Mouse (Mus musculus) kidney, embryonic 16.5 days (tissue): ENCODE results near the gene Jmjd1c. TPM values are rescaled to one million over a fixed set of nuclear protein-coding genes. Genes with fewer than 3 reads are reported as not detected.
A peak's percentile ranks its signal among the peaks of the same experiment; 100 is the strongest.

Source experiments
- ATAC-seq: fragments of 200-750 bp; cut with Nextera tagmentation; 2 replicates; pipeline ENCODE4 v1.8.0; 2017; ENCODE audit warnings: moderate TSS enrichment; ENCODE audit not compliant: low FRiP score, low TSS enrichment
- H3K27ac ChIP-seq: fragments of 300-500 bp; sonication (generic); 2 replicates; pipeline ENCODE4 v1.5.1; 2014; ENCODE audit warnings: low read length
- H3K27me3 ChIP-seq: fragments of 300-500 bp; sonication (generic); 2 replicates; pipeline ENCODE4 v1.6.1; 2014; ENCODE audit warnings: low read length, control low read depth, mixed read lengths; ENCODE audit not compliant: insufficient read depth
- H3K36me3 ChIP-seq: fragments of 300-500 bp; sonication (generic); 2 replicates; pipeline ENCODE4 v1.6.1; 2014; ENCODE audit warnings: low read length, control low read depth, mixed read lengths; ENCODE audit not compliant: insufficient read depth
- H3K4me1 ChIP-seq: fragments of 300-500 bp; sonication (generic); 2 replicates; pipeline ENCODE4 v1.6.1; 2014; ENCODE audit warnings: low read length, control low read depth, mixed read lengths; ENCODE audit not compliant: insufficient read depth
- H3K4me2 ChIP-seq: fragments of 300-500 bp; sonication (generic); replicated peaks from 2 replicates; pipeline ENCODE4 v1.6.1; 2014; ENCODE audit warnings: low read depth, low read length
- H3K4me3 ChIP-seq: fragments of 300-500 bp; sonication (generic); 2 replicates; pipeline ENCODE4 v1.5.1; 2014; ENCODE audit warnings: mild to moderate bottlenecking, low read length
- H3K9ac ChIP-seq: fragments of 300-500 bp; sonication (generic); replicated peaks from 2 replicates; pipeline ENCODE4 v1.6.1; 2014; ENCODE audit warnings: low read length
- H3K9me3 ChIP-seq: fragments of 300-500 bp; sonication (generic); 2 replicates; pipeline ENCODE4 v1.6.1; 2016; ENCODE audit warnings: low read length, control low read depth
- WGBS: fragments of 180-500 bp; shearing (Covaris S2); extraction: QIAGEN DNeasy Blood & Tissue Kit; methylation state at CpG from one replicate; pipeline ENCODE4 v1.1.7; 2014; 5-methylcytosine and 5-hydroxymethylcytosine counted together
- polyA plus RNA-seq: library from polyadenylated mRNA; unstranded; fragments of >200 nt; fragmentation: Nextera tagmentation; extraction: Ambion mirVana; gene quantifications from 2 replicates; pipeline ENCODE4 v1.2.1, GENCODE M21; 2015

Gene Jmjd1c
- polyA plus RNA-seq, 1 experiment from 2014 or later: 30.5 TPM

GRCm38 (mm10) chr10:67098408-67099050 lies 2.6 kb downstream of the Jmjd1c start:
- peak; percentile 52 for ATAC-seq

GRCm38 (mm10) chr10:67099183-67099929 lies 3.4 kb downstream of the Jmjd1c start:
- 37% methylated on average over 13 of the region's 13 CpGs for WGBS
- 0 out of 2 replicates have a peak overlapping the region, but pooled peaks have one; percentile 1 for H3K4me3 ChIP-seq
- no peaks in the 10 kb centered on the region for H3K9me3 ChIP-seq
- H3K4me2 ChIP-seq: peak overlapping the region; percentile 64
- no peak for ATAC-seq
- 0 out of 2 replicates have a peak overlapping the region, but pooled peaks have one; percentile 36 for H3K9ac ChIP-seq
- no peaks in the 10 kb centered on the region for H3K27me3 ChIP-seq
- H3K4me1 ChIP-seq: peaks cover 75% of the 10 kb centered on the region
- peak overlapping the region; percentile 77 for H3K27ac ChIP-seq
- H3K36me3 ChIP-seq: no peaks in the 10 kb centered on the region

More at GRCm38 (mm10) chr10:67098408-67099050, 2.6 kb downstream of the Jmjd1c start:
- peaks cover 69% of the 10 kb centered on the region for H3K4me1 ChIP-seq
- peak overlapping the region; percentile 94 for H3K4me3 ChIP-seq
- peak overlapping the region; percentile 64 for H3K4me2 ChIP-seq
- H3K9ac ChIP-seq: peak overlapping the region; percentile 53
- no peaks in the 10 kb centered on the region for H3K9me3 ChIP-seq
- no peaks in the 10 kb centered on the region for H3K27me3 ChIP-seq
- H3K36me3 ChIP-seq: no peaks in the 10 kb centered on the region
- peak overlapping the region; percentile 77 for H3K27ac ChIP-seq
- 12% methylated on average over 7 of the region's 7 CpGs for WGBS

GRCm38 (mm10) chr10:67100011-67100661 lies 4.2 kb downstream of the Jmjd1c start:
- Histone ChIP-seq H3K9me3 (no peaks in the 10 kb centered on the region), H3K4me1 (peaks cover 75% of the 10 kb centered on the region), H3K9ac (no peak overlapping the region), H3K27me3 (no peaks in the 10 kb centered on the region), H3K4me3 (no peak overlapping the region), H3K36me3 (no peaks in the 10 kb centered on the region), H3K27ac (peak overlapping the region; percentile 65; the same call in 1 of the 2 replicates), H3K4me2 (no peak overlapping the region; the same call in 1 of the 2 replicates)
- no peak for ATAC-seq
- 44% methylated on average over 7 of the region's 7 CpGs for WGBS

GRCm38 (mm10) chr10:67100831-67101251 lies 4.9 kb downstream of the Jmjd1c start:
- no peaks in the 10 kb centered on the region for H3K9me3 ChIP-seq
- H3K27ac ChIP-seq: no peak overlapping the region
- no peak overlapping the region for H3K9ac ChIP-seq
- whole genome bisulfite sequencing: 67% methylated on average over 9 of the region's 9 CpGs
- H3K4me3 ChIP-seq: no peak overlapping the region
- H3K27me3 ChIP-seq: no peaks in the 10 kb centered on the region
- no peak for ATAC-seq
- peaks cover 78% of the 10 kb centered on the region for H3K4me1 ChIP-seq
- no peak overlapping the region for H3K4me2 ChIP-seq
- H3K36me3 ChIP-seq: no peaks in the 10 kb centered on the region

GRCm38 (mm10) chr10:67104543-67104942 lies 8.6 kb downstream of the Jmjd1c start:
- Histone ChIP-seq H3K4me2 (no peak overlapping the region), H3K9ac (no peak overlapping the region), H3K4me1 (peaks cover 86% of the 10 kb centered on the region), H3K4me3 (no peak overlapping the region), H3K27ac (peak overlapping the region; percentile 9; the same call in 1 of the 2 replicates), H3K27me3 (no peaks in the 10 kb centered on the region), H3K36me3 (no peaks in the 10 kb centered on the region; the same call in 1 of the 2 replicates), H3K9me3 (no peaks in the 10 kb centered on the region)
- 11% methylated on average over 8 of the region's 9 CpGs for WGBS
- ATAC-seq: no peak

- H3K4me2 ChIP-seq: no peak overlapping the region
- peak overlapping the region; percentile 9; the same call in 1 of the 2 replicates for H3K27ac ChIP-seq
- H3K9me3 ChIP-seq: no peaks in the 10 kb centered on the region
- no peaks in the 10 kb centered on the region; the same call in 1 of the 2 replicates for H3K36me3 ChIP-seq
- H3K27me3 ChIP-seq: no peaks in the 10 kb centered on the region
- peak; percentile 33; the same call in 1 of the 2 replicates for ATAC-seq
- peaks cover 76% of the 10 kb centered on the region for H3K4me1 ChIP-seq
- no peak overlapping the region for H3K9ac ChIP-seq
- 70% methylated on average over 18 of the region's 19 CpGs for WGBS
- no peak overlapping the region for H3K4me3 ChIP-seq
Observed at GRCm38 (mm10) chr10:67105331-67106217, 9.6 kb downstream of the Jmjd1c start.

GRCm38 (mm10) chr10:67106400-67106799 lies 10.5 kb downstream of the Jmjd1c start:
- Histone ChIP-seq H3K4me2 (no peak overlapping the region), H3K4me3 (no peak overlapping the region), H3K36me3 (no peaks in the 10 kb centered on the region; the same call in 1 of the 2 replicates), H3K27me3 (no peaks in the 10 kb centered on the region), H3K27ac (no peak overlapping the region), H3K9me3 (no peaks in the 10 kb centered on the region), H3K4me1 (peaks cover 79% of the 10 kb centered on the region), H3K9ac (no peak overlapping the region)
- ATAC-seq: no peak
- WGBS: 76% methylated on average over 6 of the region's 6 CpGs

- Histone ChIP-seq H3K4me3 (no peak overlapping the region), H3K9me3 (no peaks in the 10 kb centered on the region), H3K36me3 (no peaks in the 10 kb centered on the region; the same call in 1 of the 2 replicates), H3K27me3 (no peaks in the 10 kb centered on the region), H3K4me2 (no peak overlapping the region), H3K4me1 (peaks cover 79% of the 10 kb centered on the region), H3K27ac (peak overlapping the region; percentile 1; the same call in 1 of the 2 replicates), H3K9ac (no peak overlapping the region)
- ATAC-seq: no peak
- WGBS: 61% methylated on average over 9 of the region's 9 CpGs
Observed at GRCm38 (mm10) chr10:67107017-67107761, 11.3 kb downstream of the Jmjd1c start.
